Mouse (Mus musculus): ENCODE measurements around the gene St6galnac3.
"Not testable (repeated sequence)": the region's sequence is repeated elsewhere in the genome, so short reads cannot be mapped to it uniquely, and the experiment has no call there.

St6galnac3 gene

DNA sequence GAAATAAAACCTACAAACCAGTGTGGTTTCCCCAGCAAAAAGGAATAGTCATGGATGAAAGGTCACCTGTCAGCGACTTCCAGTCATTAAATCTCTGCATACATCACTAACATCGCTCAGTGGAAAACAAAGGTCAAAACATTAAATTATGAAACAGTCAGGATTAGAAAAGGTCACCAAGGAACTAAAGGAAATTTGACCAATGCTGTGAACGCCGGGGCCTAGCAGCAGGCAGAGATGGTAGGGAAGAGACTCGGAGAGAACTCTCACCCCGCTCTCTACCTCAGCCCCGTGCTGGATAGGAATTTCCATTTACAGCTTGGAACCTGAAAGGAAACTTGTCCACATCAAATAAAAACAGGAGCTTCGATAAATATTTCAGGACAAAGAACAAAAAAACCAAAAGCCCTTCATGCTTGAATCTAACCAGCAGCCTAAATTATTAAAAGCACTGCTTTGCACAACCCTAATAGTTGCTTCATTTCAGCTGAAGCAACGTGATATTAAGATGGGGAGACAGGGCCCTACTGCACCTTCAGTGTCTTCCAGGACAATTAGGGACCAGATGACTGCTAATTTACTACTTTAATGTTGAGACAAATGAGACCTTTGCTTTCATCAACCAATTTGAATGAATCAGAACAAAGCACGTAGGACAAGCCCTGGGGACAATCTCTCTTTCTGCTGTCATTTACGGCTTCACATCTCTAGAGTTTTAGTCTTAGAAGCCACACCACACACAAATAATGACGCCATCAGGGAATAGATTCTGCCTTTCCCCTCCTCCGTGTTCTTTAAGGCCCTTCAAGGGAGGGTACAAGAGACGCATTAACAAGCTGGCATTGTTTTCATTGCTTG lies 303.7 kb downstream of the St6galnac3 start:
- no peak for DNase-seq (ENCODE audit: extremely low read depth, low read depth, low spot score)

DNA sequence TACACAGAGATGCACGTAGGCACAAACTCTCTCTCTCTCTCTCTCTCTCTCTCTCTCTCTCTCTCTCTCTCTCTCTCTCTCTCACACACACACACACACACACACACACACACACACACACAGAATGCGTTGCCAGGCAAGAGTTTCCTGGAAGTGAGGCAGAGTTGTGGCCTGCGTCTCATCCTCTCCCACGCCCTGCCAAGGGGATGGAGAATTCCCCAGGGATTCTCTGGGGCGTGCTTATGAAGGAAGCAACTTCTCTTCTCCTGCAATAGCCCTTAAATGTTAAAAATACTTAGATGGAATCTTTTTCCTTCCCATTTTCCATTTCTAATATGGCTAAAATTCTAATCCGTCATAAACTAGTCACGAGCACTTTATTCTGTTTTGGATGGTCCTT lies 305.6 kb downstream of the St6galnac3 start:
- no peak for DNase-seq (ENCODE audit: extremely low read depth, low read depth, low spot score)

DNA sequence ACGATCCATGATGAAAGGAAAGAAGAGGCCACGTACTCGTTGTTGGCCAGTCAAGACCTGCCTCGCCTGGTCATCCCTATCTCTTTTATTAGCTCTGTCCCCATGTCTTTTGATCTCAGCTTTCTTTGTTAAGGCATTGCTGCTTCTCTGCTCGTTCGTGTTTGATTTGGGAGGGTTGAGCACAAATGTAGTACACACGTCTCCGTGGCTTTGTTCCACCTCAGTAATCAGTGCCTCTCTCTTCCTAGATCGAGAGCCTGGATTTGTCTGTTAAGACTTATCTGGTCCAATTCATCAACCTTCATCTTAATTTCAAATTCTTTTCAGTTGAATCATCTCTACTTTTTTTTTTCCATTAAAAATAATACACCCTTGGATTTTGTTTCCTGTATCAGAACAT lies 308.0 kb downstream of the St6galnac3 start:
- no peak for DNase-seq (ENCODE audit: extremely low read depth, low read depth, low spot score)

GRCm38 (mm10) chr3:153416383-153416782 lies 308.6 kb downstream of the St6galnac3 start:
- no peak for DNase-seq (ENCODE audit: extremely low read depth, low read depth, low spot score)

DNA sequence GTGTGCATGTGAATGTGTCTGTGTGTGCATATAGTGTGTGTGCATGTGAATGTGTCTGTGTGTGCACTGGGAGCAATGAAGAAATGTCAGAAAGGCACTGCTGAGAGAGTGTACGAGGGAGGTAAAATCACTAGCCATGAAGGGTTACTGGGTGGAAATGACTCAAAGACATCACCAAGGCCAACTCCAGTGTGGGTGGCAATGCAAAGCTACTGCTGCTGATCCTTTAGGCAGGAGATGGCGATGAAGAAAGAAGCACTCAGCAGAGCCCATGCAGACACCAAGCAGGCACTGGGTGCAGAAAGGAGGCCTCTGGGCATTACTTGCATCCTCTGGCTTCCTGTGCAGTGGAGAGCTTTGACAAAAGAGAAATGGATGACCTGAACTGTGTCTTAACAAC lies 310.8 kb downstream of the St6galnac3 start:
- DNase-seq (ENCODE audit: extremely low read depth, low read depth, low spot score) = no peak

DNA sequence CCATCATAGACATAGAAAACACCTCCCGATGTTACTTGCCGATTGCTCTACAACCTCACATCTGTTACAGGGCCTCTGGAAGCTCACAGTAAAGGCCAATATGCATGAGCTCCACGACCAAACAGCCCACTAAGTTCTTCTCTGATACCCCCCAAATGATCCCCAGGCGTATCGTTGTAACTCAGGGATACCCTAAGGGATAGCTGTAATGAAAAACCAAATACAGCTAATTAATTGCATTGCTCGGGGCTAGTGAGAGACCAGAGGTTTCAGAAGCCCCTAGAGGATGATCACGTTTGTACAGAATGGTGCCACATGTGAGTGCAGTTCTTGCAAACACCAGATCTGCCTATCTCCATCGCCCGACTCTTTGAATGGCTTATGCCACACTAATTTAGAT lies 315.7 kb downstream of the St6galnac3 start:
- DNase-seq (ENCODE audit: extremely low read depth, low read depth, low spot score) = no peak

DNA sequence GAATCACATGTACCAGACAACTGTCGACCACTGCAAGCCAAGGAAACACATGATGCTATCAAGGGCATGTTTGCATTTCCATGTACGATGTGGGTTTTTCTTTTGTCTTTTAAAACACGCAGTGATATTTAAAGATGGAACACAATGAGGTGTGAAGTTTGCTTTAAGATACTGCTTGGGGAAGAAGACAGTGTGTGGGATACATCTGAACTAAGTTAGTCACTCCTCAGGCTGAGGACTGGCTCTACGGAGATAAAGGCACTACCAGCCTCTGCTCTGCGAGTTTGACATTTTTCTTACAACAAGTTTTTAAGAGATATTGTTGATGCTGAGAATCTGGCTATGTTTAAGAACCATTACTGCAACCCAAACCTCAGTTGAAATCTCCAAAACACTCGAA lies 316.6 kb downstream of the St6galnac3 start:
- DNase-seq (ENCODE audit: extremely low read depth, low read depth, low spot score) = no peak

DNA sequence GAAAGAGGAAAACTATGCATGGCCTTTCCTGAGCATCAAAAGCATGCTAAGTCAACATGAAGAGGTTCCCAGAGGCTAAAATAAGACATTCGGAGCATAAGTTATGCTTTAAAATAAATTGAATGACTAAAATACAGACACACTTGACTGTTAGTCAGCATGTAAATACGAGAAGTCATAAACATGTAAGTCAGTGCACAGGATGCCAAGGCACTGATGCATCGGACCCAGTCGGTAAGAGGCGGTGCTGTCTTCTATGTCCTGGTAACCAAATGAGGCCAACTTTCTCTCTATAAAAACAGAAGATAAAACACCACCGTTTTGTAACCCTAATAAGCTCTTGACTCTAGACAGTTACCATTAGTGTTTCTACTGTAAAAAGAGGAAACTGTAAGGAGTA lies 317.3 kb downstream of the St6galnac3 start:
- no peak for DNase-seq (ENCODE audit: extremely low read depth, low read depth, low spot score)

DNA sequence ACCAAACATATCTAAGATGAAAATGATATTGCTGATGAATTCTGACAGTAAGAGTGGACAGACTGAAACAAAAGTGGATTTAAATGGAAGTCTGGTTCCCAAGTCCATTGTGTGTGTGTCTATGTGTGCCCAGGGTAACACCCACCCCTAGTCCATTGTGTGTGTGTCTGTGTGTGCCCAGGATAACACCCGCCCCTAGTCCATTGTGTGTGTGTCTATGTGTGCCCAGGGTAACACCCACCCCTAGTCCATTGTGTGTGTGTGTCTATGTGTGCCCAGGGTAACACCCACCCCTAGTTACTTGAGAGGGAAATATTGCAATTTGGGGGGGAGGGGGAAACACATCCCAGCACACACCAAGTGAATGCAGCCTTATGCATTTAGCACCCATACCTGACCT lies 318.1 kb downstream of the St6galnac3 start:
- DNase-seq (ENCODE audit: extremely low read depth, low read depth, low spot score) = no peak

- no peak for DNase-seq (ENCODE audit: extremely low read depth, low read depth, low spot score)
Observed at GRCm38 (mm10) chr3:153406220-153406619, 318.8 kb downstream of the St6galnac3 start.

DNA sequence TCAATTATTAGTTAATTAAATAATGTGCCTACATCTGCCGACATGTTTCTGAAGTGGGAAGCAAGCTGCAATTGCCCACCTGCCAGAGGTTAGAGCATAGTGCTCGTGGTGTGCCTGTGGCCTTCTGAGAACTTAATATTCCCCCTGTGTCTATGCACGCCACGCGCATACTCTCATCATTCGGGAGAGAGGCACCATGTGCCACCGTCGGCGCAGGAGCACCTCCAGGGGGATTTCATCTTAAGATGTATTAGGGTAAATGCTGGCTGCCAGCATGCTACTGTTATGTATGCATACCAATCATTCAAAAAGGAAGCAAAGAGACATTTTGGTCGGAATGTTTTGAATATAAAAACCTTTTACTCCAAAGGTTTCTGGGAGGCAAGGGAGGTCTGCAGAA lies 319.3 kb downstream of the St6galnac3 start:
- no peak for DNase-seq (ENCODE audit: extremely low read depth, low read depth, low spot score)

GRCm38 (mm10) chr3:153400259-153400658 lies 324.7 kb downstream of the St6galnac3 start:
- no peak for DNase-seq (ENCODE audit: extremely low read depth, low read depth, low spot score)

DNA sequence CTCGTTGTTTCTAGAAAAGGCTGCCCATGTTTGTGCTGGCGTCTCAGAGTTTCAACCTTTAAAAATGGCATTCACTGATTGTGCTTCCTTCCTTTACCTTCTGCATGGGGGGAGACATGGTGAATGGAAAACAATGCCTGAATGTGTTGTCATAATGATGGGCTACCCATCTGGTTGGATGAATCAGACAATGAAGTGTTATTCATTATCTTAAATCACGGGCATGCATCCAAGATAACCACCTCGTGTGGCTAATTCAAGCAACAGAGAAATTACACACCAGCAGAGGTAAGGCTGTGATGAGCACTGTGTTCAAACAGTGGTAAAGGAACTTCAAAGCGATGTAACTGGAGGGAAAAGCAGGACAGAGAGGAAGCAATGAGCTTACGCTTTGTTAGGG lies 325.4 kb downstream of the St6galnac3 start:
- DNase-seq (ENCODE audit: extremely low read depth, low read depth, low spot score) = no peak

GRCm38 (mm10) chr3:153397726-153398125 lies 327.2 kb downstream of the St6galnac3 start:
- DNase-seq (ENCODE audit: extremely low read depth, low read depth, low spot score) = no peak

DNA sequence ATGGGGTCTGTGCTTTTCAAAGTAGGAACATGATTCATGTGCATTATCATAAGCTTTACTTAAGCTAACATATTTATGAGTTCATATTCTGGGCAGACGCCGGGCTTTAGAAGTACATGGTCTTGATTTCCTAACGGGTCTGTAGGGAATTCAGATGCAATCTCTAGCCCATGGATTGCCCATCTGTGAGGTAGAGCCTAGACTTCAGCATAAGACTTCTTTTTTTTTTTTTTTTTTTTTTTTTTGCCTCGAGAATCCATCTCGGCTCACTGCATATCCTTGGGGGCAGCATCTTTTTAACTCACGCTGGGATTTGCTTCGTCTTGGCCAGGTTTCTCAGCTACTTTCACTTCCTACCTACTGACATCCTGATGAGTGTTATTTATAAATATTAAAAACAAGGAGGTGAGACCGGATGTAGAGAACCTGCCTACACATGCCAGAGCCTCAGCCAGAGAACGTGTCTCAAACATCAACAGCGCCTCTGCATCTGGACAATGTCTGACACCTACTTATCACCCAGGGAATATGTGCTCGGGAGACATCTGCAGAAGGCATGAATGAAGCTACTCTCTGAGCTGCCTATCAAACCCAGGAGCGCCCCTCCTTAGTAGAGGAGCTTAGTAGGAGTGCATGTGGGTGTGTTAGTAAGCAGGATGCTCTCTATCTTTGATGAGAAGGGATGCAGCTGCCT lies 328.5 kb downstream of the St6galnac3 start:
- DNase-seq (ENCODE audit: extremely low read depth, low read depth, low spot score) = no peak

DNA sequence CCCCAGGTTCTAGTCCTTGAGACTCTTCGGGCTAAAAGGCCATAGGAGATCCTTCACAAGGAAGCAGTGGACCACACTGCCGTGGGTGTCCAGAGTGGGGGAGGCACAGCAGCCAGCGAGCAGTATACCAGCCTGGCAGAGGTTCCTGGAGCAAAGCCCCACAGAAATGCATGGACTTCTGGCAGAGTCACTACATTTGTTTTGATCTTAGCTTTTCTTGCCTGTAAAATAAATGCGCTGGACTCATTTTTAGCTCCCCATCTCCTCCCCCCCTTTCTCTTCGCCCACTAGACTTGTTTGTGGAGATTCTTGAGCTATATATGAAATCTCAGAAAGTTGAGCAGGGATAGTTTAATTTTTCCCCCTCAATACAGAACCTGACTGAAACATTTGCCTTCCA lies 329.6 kb downstream of the St6galnac3 start:
- no peak for DNase-seq (ENCODE audit: extremely low read depth, low read depth, low spot score)

- DNase-seq (ENCODE audit: extremely low read depth, low read depth, low spot score) = no peak
Observed at GRCm38 (mm10) chr3:153394751-153395150, 330.2 kb downstream of the St6galnac3 start.

DNA sequence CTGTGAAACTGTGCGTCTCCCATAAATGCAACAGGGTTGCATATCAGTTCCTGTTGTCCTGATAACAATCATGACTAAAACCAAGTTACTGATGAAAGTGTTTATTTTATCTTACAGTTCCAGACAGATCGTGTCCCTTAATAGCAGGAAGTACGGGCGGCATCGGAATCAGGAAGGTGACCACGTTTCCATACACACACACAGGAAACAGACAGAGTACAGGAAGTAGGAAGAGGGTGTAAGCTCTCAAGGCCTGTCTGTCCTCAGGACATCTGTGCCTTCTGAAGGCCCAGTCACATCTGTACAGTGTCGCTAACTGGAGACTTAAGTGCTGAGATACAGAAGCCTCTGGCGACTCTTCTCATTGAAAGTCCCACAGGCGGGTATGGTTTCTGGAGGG lies 330.8 kb downstream of the St6galnac3 start:
- no peak for DNase-seq (ENCODE audit: extremely low read depth, low read depth, low spot score)

- DNase-seq (ENCODE audit: extremely low read depth, low read depth, low spot score) = not testable (repeated sequence)
Observed at GRCm38 (mm10) chr3:153391451-153391850, 333.5 kb downstream of the St6galnac3 start.

GRCm38 (mm10) chr3:153384651-153385050 lies 340.3 kb downstream of the St6galnac3 start:
- not testable (repeated sequence) for DNase-seq (ENCODE audit: extremely low read depth, low read depth, low spot score)

DNA sequence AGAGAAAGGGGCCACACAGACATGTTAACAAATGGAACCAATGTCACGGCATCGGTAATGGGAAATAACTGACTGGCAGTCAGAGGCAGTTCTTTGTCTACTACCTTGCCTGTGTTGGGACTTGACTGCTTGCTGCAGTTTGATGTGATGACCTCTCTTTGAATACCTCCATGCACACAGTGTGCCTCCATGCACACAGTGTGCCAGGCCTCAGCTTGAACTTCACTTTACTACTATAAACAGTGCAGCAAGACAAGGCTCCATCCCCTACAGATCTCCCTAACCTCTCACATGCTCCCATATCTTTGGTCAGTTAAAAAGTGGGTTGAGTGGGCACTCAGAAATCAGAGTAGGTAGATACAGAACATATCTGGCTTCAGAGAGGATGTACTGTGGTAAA lies 341.3 kb downstream of the St6galnac3 start:
- DNase-seq (ENCODE audit: extremely low read depth, low read depth, low spot score) = no peak

GRCm38 (mm10) chr3:153365057-153365755 lies 359.8 kb downstream of the St6galnac3 start:
- no peak for DNase-seq (ENCODE audit: extremely low read depth, low read depth, low spot score)
